Mouse (Mus musculus) B cell, adult 67 days (primary cell): ENCODE results near the gene Reln. TPM values are rescaled to one million over a fixed set of nuclear protein-coding genes. Genes with fewer than 3 reads are reported as not detected.

Experiments
- total RNA-seq, 2 experiments: library from RNA; stranded (reverse); gene quantifications; 4 replicates each; pipeline ENCODE4 v1.2.4; 2023

Gene Reln
- total RNA-seq: 1 to 10 TPM; 1.1 to 1.7 TPM

GRCm38 (mm10) chr5:22344556-22344975, at the start of gene Reln:
Reln (minus strand) TSS chr5:22344702.

GRCm38 (mm10) chr5:21865346-21866107, 479.0 kb downstream of the Reln start, which contains the start of gene Slc26a5:
Slc26a5 (minus strand) TSS chr5:21865604.

Other genes starting within 250 kb of the Reln start
- 10 to 100 TPM; 23.4 to 25.0 TPM for gene Orc5, start 205.7 kb upstream of the Reln start, total RNA-seq